Mouse (Mus musculus): Measurements from ENCODE around the gene Cdadc1. TPM values are rescaled to one million over a fixed set of nuclear protein-coding genes. Genes with fewer than 3 reads are reported as not detected.

Cdadc1 gene
- total RNA-seq, 2 experiments from 2014 or later = 28.8 to 30.0 TPM

DNA sequence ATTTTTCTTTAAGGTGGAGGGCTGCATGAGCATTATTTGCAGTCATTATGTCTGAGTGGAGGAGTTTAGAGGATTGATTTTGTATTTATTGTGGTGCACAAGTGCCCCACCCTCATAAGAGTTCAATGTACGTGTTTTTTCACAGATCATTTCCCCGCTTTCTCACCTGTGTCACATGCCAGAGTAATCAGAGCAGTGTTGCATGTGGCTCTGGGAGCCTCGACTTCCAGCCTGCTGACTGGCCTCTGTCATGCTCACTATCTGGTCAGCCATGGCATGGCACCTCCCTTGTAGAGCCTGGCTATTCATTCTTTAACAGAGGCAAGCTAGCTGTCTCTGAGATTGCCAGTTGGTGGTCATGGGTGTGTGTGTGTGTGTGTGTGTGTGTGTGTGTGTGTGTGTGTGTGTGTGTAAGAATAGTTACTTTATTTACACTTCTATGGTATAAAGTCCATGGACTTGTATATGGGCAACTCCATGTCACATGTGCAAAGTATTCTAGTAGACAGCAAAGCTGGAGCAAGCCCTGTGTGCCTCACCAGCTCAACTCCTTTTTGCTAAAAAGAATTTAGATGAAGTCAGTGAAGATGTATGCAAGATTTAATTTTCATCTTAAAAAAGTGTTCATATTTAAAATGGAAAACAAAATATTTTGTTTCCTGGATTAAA lies 54.5 kb downstream of the Cdadc1 start:
- DNase-seq = no peak

DNA sequence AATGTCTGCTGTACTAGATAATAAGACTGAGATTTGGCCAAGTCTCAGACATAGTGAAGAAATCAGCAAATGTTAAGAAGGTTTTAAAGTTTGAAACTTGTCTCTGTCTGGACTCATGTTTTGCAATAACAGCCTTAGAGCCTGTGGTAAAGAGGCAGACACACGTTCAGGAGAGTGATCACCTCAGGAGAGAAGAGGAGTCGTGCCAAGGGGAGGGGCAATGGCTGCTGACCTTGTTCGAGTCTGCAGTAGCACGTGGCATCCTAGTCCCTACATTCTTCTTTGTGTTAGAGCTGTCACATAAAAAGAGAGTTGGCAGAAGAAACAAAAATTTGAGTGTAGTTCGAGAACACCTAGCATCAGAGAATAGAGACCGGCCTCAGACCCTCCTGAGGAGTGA lies 57.0 kb downstream of the Cdadc1 start:
- no peak for DNase-seq

DNA sequence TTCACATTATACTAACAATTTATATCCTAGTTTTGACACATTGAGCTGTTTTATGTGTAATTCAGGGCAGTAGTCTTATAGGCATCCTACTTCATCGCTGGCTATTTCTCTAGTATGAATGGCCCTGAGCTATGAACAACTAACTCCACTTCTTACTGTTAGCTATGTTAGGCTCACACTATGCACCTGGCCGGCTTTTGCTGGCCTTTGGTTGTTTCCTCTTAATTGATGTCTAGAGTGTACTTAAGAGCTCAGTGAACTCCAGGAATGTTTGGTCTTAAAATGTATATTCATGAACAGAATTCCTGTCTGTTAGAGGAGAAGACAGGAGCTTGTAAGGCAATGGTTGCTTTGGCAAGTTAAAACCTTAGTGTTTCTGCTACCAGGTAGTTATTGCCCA lies 57.5 kb downstream of the Cdadc1 start:
- no peak for DNase-seq

DNA sequence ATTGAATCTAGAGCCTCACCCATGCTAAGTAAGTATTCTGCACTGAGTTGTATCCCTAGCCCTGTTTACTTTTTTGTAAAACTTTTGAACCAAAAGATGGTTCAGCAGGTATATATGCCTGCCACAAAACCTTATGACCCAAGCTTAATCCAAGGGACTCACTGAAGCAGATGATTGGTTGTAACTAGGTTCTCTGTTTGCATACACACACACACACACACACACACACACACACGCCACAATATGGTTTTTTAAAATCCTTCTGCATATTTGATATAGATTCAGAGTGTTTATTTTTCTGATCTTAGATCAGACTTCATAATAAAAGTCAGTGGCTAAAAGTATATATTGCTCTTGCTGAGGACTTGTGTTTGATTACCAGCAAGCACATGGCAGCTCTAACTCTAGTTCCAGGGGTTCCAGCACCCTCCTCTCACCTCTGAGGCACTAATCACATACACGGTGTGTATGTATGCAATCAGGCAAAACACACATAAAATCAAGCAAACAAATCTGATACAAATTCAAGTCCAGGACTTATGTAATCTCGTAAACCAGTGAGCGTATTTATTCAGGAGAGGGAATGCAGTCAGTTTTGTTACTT lies 59.8 kb downstream of the Cdadc1 start:
- DNase-seq = no peak

DNA sequence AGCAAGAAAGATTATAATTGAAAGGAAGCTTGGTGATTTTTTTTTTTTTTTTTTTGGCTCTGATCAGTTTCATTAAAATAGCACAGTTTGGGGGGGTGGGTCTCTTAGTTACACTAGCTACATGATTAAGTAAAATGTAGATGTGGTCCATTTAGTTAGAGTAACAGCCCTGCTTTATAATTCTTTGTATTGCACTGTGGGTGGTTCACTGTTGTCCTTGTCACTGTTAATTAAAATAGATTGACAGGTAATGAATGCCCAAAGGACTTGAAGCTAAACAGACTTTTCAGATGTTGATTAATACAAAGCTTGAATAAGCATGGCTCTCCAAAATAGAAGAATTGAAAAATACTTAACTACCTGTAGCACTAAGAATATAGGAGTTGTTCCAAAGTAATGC lies 63.9 kb downstream of the Cdadc1 start:
- no peak for DNase-seq

DNA sequence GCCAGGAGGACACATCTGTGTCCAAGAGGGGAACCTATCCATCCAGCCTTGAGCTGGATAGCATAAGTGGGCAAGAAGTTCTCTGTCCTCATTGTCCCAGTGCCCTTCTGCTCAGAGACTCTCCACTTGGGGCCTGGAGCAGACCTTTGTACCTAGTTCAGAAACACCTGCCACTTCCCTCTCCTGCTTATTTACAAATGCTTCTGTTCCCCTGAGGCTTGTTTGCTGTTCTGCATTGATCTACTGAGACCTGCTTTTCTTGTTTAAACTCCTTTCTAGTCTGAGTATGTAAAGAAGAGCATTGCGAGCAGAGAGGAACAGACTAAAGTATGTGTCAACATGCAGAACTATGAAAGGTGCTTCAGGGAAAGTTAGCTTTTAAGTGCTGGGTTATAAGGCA lies 64.8 kb downstream of the Cdadc1 start:
- DNase-seq = no peak

DNA sequence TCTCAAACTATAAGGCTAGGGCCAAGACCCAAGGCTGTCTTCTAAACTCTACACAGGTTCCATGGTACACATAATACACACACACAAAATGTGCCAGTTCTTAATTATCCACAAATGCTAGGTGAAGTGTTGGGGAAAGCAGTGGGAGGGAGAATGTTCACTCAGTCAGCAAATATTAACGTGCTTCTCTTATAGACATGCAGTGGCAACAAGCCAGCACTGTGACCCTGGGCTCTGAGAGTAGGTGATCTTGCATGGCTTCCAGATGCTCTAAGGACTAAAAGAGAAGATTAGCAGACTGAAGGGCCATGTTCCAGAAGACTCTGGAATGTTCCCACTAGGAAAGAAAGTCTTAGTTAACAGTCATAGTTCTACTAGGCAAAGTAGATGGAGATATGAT lies 67.0 kb downstream of the Cdadc1 start:
- no peak for DNase-seq

DNA sequence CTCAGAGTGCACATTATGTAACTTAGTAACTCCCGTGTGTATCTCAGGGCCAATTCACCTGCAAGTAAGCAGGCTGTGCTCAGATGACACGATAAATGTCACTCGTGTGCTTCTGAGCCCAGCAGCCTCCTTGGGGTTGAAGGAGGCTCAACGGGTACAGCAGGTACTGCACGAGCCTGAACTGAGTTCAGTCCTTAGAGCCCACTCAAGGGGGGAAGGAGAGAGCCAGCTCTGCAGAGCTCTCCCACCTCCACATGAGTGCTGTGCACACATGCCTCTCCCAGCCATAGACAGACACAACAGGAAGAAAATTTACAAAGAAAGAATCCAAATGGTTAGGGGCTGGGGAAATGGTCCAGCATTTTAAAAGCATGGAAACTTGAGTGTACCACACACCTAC lies 71.9 kb downstream of the Cdadc1 start:
- no peak for DNase-seq

DNA sequence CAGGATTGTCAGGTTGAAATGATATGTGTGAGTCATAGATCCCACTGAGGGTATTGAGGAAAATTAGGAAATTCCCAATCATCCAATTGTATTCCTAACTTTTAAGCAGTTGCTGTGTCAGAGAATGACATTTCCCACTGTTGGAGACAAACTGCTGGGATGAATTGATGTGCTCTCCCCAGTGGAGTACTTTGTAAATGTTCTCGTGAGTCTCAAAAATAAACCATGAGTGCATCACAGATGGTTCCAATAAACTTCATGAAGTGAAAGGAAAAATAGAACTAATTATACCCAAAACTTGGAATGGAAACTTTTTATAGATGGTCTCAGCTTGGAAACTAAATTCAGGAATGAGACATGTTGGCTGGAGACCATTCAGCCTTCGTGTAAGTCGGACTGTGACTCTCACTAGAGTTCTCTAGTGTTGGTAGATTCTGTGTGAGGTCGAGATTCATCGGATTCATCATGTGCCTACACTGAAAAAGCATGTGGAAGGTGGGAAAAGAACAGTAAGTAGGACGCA lies 83.8 kb downstream of the Cdadc1 start:
- DNase-seq = no peak

Other genes starting within 250 kb of the Cdadc1 start
- gene Phf11d, start 232.5 kb downstream of the Cdadc1 start, total RNA-seq (2021) = 1 to 10 TPM; 5.6 to 6.2 TPM
- gene Phf11c, start 202.6 kb downstream of the Cdadc1 start, total RNA-seq (2021) = under 1 TPM; 0.77 to 0.91 TPM
- 10 to 100 TPM; 11.7 to 12.8 TPM for gene Setdb2, start 157.1 kb downstream of the Cdadc1 start, total RNA-seq (2021)
- gene Cab39l, start 157.0 kb downstream of the Cdadc1 start, total RNA-seq (2021) = 10 to 100 TPM; 19.3 to 22.5 TPM
- 1 to 10 TPM; 2.4 TPM for gene Shisa2, start 27.3 kb upstream of the Cdadc1 start, total RNA-seq (2021)